Mouse (Mus musculus) ES-CJ7 (cell line): ENCODE measurements around the gene Pak7.

Source experiments
- DNase-seq: peaks from one replicate; pipeline ENCODE4 v3.0.0; 2011; ENCODE audit warnings: low read depth, low spot score

Gene Pak7

DNA sequence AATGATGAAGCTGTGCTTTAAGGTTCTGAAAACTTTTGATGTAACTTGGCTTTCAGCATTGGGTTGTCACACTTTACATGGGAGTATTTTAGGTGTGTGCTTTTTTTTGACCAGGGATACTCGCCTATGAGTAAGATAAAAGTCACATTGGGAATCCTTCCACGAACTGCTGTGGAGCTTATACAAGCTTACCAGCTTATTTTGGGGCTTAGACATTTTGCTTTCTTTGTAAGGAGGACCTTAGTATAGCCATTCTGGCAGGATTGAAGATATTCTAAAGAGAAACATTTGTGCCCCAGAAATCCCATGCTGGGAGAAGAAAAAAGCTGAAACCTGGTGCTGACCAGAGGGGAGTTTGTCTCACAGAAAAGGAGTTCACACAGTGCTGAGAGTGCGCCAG lies 212.7 kb downstream of the Pak7 start:
- DNase-seq, result no peak

DNA sequence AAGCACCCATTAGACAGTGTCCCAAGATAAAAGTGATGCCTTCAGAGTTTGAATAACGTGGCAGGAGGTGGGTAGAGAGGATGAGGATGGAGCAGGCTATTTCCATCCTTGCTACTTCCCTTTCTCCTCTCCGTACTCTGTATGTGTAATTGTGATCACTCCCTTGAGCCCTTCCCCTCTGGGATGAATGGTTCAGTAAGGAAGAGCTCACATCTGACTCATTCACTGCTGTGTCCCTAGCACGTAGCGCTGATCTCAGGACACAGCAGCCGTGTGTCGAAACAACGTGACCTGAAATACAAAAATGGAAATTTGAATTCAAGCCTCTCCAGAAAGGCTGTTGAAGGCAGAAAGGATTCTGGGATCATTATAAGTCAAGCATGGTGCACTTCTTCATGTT lies 237.0 kb downstream of the Pak7 start:
- no peak for DNase-seq

DNA sequence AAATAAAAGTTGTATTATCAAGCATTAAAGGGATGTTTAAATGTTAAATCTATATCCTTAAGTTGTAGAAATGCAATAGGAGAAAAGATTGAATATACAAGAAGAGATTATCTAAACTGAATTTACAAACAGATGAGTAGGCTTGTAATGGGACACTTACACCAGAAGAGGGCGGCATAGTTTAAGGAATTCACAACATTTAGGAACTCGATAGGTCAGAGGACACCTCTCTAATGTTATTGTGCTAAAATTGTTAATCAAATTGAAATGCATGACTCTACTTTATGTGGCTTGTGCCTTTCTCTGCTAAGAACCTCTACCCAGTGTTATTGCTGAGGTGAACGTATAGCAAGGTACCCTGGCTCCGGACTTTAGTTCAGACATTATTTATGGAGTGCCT lies 238.2 kb downstream of the Pak7 start:
- DNase-seq, result peak; percentile 43

DNA sequence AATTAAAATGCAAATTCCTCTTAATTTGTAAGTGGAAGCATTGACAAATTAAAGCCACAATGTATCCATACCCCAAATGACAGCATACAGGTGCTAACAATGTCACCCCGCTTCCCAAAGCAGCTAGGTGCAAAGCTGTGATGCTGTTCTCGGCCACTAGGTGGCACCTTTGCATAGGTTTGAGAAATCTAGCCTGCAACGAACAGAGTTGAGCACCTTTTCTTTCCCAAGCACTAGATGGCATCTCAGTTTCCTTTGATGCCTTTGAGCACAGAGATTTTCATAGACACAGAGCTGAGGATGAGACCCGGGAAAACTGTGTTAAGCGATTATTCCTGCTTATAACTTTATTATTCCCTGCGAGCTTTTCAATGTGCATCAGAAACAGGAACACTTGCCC lies 238.8 kb downstream of the Pak7 start:
- DNase-seq, result peak; percentile 85

DNA sequence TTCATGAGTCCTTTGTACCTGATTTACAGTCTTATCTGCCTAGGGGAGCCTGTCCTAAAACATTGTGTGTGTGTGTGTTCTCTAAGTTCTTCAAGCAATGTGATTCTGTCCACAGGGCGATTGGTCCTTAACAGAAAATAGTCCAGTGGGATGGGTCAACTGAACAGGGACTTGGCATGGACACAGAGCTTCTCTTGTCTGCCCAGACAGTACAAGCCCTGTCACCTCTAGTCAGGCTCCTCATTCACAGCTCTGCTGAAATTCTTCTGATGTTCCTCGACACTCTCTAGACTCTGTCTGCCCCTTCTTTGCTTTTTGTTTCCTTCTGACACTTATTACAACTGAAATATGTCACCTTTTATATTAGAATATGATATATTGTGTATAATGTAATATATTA lies 247.0 kb downstream of the Pak7 start:
- no peak for DNase-seq

DNA sequence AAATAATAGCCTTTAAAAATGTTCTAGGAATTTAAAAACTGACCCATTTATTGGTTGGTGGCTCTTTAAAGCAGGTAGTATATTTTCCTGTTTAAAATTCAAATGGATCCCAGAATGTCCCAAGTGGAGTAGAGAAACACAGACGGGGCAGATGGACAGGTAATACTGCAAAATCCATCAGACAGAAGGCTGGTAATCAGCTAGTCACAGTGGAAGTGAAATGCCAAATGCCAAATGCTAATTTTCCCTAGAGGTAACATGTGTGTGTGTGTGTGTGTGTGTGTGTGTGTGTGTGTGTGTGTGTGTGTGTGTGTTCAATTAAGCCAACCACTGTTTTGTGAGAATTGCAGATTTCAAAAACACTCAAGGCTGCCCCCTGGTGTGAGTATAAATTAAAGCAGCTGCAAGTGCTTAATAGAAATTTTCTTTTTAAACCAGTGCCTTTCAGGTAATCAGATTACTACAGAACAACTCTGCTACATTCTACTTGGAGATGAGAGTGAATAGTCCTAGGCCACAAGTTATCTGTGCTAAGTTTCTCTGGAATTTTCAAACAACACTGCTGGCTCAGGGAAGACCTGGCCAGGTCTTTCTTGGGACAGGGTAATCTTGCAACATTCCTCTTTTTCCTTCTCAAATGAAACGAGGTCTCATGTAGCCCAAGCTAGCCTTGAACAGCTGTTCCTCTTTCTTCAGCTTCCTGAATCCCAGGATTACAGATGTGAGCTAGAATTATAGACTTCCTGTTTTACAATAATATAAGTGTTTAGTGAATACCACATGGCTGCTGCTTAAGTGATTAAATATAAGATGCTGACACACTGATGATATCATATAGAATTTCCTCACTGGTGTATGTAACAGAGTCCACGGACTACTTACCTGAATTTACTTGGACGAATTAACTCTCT lies 248.4 kb downstream of the Pak7 start:
- no peak for DNase-seq

DNA sequence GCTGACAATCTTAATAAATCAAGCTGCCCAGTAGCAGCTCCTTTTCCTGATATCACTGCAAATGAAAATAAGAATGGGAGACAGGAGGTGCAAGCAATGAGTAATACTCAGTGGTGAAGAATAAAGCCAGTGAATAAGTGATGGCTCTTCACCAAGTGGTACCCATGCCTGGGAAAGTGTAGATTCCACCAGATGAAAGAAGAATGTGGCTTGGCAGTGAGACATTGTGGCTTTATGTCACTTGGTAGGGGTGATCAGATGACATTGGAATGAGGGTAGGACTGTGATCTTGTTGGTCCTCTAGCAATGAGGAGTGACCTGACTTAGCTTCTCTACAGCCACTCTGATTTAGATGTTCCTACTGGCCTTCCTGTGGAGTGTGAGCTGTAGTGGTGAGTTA lies 249.3 kb downstream of the Pak7 start:
- no peak for DNase-seq

DNA sequence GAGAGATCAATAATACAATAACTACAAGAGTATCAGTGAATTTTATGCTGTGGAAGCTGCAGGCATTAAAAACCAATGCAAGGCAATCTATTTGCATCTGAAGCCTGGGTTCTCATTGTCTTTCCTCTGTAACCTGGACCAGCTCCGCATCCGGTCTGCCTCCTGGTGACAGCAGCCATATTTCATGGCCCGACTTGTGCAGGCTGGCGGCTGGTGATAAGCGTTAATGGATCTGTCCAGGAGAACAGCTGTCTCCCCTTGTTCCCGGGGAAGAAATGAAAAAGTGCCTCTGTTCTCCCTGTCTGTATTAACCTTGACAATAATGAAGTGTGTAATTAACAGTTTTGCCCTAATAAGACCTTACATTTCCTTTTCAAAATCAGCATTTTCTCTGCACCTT lies 265.9 kb downstream of the Pak7 start:
- no peak for DNase-seq

DNA sequence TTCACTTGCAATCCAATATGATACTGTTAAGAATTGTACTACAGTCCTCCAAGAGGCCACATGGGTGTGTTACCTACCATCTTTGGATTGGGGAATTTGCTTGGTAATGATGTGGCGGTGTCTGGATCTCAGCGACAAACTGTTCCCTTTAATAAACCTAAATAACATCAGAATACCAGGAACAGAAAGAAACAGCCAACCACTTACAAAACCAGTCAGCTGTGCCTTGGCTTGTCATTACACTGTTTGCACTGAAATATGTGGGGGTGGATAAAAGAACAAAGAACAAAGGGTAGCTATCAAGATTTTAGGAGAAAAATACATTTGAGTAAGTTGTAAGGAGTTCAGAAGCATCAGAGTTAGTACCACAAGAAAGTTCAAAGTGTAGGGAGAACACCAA lies 269.8 kb downstream of the Pak7 start:
- DNase-seq, result no peak

DNA sequence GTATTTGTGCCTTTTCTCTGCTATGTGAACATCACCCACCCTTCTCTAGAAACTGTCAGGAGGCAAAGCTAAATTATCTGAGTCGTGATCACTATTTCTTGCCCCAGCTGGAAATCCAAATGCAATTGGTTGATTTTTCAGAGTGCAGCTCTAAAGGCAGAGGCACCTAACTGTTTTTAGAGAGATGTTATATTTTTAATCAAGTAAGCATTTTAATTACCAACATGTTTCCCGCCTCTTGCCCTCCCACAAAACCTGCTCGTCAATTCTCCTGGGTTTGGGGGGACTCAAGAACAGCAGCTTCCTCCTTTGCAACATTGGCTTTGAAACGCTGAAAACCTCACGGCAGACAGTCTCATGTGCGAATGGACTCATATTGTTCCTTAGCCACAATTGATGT lies 274.4 kb downstream of the Pak7 start:
- no peak for DNase-seq

DNA sequence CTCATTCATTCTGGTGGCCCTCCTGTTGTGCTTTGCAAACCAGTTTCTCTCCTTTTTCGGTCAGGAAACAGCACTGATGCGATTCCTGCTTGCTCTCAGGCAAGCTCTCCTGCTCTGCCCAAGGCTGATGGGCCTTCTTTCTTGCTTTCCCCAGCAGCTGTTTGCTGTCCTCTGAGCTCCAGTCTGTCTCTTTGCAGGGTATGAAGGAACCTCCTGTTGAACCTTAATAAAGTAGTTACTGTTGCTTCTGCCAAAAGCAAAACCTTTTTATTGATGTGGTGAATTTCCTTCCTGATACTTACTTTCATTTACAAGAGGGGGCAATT lies 278.8 kb downstream of the Pak7 start:
- DNase-seq, result no peak

DNA sequence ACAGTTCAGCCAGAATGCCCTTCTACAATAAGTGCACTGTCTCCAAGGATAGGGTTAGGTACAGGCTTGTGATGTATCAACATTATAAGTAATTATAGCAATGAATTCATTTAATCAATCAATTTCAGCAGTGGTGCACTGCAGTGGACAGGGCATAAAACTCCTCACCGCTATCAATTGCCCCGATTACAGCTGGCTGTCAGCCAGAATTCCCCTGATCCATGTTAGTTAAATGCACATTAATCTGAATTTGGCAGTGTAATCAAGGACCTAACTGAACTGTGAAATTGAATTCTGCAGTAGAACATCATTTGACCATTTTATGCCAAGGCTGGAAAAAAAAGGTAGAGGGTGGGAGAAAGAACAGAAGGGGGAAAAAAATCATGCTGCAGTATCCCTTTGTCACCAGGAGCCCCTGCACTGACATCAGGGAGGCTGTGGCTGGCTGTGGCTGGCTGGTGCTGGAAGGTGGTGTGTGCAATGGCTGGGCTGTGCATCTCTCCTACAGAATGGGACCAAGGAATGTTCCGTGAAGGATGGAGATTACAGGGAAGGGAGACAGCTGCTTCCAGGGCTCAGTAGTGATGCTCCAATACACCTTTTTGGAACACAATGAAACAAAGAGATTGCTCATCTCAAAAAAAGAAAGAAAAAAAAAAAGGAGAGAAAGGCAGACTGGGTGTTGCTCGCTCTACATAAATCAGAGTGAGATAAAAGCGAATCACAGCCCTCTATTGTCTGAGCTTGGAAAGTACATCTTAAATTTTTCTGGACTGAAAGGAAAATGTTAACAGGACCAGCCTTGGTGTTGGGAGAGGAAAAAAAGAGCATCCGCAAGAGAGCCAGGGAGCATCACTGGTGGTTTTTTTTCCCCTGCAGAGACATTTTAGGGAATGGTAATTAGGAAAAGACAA lies 279.4 kb downstream of the Pak7 start:
- DNase-seq, result peak; percentile 47

DNA sequence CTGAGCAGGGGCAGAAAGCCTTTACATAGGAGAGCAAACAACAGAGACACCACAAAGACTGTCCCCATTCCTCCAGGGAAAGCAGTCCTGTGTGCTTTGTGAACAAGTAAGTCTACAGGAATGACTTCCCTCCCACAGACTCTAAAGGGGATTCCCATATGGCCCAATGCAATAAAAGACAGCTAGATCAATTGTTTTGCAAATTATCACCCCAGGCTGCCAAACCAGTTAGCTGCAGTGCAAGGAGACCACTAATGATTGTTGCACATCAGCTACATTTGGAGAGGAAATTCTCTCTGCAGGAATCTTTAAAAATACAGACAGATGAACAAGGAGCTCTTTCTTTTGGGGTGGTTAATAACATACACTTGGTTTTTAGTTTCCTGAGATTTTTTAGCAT lies 280.2 kb downstream of the Pak7 start:
- peak; percentile 47 for DNase-seq

DNA sequence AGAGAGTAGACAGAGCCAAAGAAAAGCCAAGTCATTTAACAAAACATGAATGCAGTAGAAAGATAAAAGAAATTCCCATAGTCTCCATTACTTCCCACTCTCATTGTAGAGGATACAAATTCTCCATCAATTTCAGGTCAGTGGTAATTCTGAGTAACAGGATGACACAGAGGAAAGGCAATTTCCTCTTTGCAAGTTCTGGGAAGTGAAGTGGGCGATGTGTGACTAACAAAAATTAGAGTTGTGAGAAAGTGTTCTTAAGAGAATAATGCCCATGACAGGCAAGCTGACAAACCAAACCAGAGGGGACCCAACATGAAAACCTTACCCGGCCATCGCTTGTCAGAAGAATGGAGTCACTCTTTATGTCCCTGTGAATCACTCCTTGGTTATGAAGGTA lies 290.6 kb downstream of the Pak7 start:
- DNase-seq, result no peak

DNA sequence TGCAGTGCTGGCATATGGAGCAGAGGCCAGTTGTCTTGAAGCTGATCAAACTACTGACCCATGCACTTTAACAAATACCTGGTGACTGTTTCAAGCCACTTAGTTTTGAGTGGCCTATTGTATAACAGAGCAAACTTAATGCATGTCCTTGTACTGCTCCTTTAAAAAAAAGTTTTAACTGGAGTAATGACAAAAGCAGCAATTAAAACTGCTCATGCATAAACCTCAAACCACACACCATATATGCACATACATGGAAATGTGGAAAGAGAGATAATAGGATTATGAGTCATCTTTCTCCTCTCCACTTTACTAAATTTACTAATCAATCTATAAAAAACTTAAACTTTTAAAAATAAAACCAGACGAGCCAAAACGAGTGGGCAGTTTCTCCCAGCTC lies 291.8 kb downstream of the Pak7 start:
- no peak for DNase-seq

DNA sequence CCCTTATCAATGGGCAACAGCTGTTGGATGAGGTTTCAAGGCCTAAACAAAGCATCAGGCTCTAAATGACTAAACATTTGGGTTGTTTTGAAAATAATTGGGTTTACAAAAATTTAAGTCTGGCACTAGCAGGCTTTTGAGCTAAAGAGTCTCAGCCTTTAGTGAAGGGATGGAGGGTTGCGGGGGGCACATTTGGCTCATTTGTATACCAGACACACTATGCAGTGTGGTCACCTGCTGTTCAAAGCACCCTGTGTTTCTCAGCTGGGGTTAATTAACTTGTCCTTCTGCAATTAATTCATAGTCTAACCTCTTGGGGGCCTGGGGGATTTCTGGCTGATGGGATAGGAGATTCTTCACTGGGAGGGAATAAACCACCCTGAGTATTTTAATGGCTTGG lies 323.4 kb downstream of the Pak7 start:
- no peak for DNase-seq

DNA sequence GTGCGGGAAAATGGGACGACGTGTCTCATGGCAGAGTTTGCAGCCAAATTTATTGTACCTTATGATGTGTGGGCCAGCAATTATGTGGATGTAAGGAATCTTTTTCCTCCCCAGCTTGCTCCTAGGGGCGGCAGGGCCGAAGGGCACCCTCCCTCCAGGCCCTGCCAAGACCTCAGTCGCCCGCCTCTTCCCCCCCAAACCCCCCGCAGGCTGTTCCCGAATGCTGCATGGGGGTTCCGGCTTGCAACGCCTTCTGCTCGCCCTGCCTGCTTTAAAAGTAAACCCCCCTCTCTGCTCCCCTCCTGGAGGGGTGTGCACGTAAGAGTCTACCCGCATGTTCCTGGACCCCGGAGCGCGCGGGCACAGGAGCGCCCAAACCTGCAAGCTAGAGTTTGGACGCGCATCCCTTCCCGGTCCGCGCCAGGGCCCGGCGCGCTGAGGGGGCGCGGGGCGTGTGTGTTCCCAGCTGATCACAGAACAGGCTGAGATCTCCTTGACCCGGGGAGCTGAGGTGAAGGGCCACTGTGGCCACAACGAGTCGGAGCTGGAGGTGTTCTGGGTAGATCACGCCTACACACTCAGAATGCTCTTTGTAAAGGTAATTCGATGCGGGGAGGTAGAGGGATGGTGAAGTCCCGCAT lies 328.6 kb downstream of the Pak7 start:
- peak; percentile 27 for DNase-seq

DNA sequence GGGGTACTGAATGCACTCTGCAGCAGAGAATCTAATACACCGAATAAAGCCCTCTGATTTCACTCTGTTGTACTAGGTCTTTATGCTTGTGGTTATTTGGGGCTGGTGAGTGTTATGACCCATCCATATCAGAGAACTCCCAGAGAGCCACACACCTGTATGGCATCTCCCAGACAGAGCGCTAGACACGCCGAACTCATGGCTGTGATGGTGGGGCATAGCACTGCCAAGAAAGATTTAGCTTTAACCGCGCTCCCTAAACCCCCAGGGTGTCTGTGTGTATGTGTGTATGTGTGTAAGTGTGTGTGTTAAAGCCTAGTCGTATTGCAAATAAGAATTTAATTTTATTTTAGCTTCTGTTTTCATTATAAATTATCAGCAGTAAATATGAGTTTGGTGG lies 329.4 kb downstream of the Pak7 start:
- DNase-seq, result no peak

DNA sequence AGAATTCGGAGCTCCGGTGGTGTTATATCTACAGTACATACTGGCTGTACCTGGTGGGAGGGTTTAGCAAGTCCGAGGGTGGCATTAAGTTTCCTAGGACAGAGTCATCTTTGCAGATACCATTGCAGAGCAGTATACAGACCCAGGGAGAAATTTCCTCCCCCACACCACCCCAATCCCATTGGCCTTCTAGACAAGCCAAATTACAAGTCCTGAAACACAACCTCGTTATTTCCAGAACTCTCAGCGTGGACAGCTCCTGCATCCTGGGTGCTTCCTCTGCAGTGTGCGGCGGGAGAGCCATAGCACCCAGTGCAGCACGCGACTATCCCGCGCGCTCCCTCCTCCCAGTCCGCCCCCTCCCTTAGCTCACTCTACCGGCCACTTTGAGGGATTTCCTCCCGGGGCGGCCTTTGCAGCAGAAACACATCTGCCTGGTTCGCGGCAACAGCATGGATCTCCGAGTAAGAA lies 329.9 kb downstream of the Pak7 start:
- DNase-seq, result peak; percentile 30

DNA sequence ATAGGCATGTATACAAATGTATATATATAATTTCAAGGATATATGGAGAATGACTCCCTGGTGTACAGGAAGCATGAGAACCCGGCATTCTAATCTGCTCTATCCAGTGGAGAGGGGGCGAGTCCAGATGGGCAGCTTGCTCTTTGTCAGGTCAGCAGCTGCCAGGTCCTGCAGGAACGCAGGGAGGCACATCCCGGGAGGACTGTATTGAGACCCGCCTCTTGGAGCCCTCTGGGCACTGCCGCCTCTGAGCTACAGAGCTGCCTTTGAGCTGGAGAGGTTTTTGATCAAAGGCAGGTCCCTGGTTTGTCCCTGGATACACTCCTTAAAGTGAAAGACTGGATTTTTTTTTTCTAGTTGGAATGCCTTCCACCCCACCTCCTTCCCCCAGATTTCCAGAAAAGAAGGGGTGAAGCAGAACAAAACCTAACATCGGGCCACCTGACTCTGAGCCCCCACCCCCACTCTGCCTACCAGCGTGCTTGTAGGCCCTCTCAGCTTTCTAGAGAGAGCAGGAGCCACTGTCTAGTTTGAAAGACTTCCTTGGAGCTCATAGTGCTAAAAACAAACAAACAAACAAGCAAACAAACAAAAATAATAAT lies 336.0 kb downstream of the Pak7 start, which contains the start of gene Lamp5:
TSS of gene Lamp5 (plus strand) at position 552 of the 602 bp plus-strand sequence.
- no peak for DNase-seq

DNA sequence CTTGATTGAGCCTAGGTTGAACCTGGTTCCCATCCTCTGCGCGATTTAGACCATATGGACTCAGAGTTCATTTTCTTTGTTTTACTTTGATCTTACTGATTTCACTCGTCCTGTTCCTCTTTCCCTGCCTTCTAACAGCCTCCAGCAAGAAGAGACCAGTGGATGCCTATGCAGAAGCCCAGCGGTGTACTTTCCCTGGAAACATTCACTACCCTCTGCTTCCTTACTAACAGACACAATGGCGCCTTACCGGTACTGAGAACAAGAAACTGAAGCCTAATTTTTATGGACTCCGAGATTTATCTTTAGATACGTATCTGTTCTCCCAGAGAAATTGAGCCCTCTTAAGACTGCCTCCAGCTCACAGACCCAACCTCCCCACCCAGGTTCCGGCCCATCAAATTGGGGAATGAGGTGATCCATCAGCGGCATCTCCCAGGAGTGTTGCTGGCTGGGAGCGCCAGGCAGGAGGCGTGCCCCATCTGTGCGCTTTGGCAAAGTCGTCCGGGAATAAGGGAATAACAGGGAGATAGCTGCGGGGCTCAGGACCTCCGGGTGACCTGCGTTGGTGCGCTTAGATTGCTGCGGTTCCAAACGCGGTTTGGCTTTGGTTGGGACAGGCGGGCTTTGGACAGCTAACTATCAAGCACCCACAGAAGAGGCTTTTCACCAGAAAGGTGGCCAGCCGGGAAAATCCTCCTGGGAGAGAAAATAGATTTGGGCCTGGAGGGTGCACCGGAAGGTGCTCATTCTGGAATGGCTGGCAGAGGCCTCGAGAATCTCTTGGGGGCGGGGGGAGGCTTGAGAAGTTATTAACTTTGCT lies 336.8 kb downstream of the Pak7 start:
- DNase-seq, result peak; percentile 5
